Mouse (Mus musculus) kidney, postnatal 14 days (tissue): Measurements from ENCODE around the gene Kmt5a.
A peak's percentile ranks its signal among the peaks of the same experiment; 100 is the strongest.
"Not testable (repeated sequence)": the region's sequence is repeated elsewhere in the genome, so short reads cannot be mapped to it uniquely, and the experiment has no call there.

Experiments
- DNase-seq: peaks from one replicate; pipeline ENCODE4 v3.0.0; 2022; ENCODE audit warnings: mixed read lengths

Gene Kmt5a

GRCm38 (mm10) chr5:124446301-124446881 is 6.7 kb downstream of the Kmt5a start:
- DNase-seq: peak; percentile 76

GRCm38 (mm10) chr5:124449494-124449893 is 9.8 kb downstream of the Kmt5a start:
- DNase-seq: no peak

GRCm38 (mm10) chr5:124450051-124450450 is 10.3 kb downstream of the Kmt5a start:
- DNase-seq: no peak

GRCm38 (mm10) chr5:124450641-124451340 is 11.1 kb downstream of the Kmt5a start:
- DNase-seq: no peak

GRCm38 (mm10) chr5:124452494-124453228 is 12.9 kb downstream of the Kmt5a start:
- DNase-seq: peak; percentile 62

GRCm38 (mm10) chr5:124453339-124454081 is 13.8 kb downstream of the Kmt5a start:
- DNase-seq: peak; percentile 77

- peak; percentile 23 for DNase-seq
Observed at GRCm38 (mm10) chr5:124454082-124454419, 14.3 kb downstream of the Kmt5a start.

- no peak for DNase-seq
Observed at GRCm38 (mm10) chr5:124456762-124457161, 17.0 kb downstream of the Kmt5a start.

- DNase-seq: not testable (repeated sequence)
Observed at GRCm38 (mm10) chr5:124460922-124461321, 21.2 kb downstream of the Kmt5a start.

- no peak for DNase-seq
Observed at GRCm38 (mm10) chr5:124462297-124463025, 22.7 kb downstream of the Kmt5a start.

- no peak for DNase-seq
Observed at GRCm38 (mm10) chr5:124463462-124463861, 23.7 kb downstream of the Kmt5a start.

- no peak for DNase-seq
Observed at GRCm38 (mm10) chr5:124464905-124465304, 25.2 kb downstream of the Kmt5a start.

GRCm38 (mm10) chr5:124467766-124468165 is 28.0 kb downstream of the Kmt5a start:
- DNase-seq: no peak

GRCm38 (mm10) chr5:124468365-124468764 is 28.6 kb downstream of the Kmt5a start:
- no peak for DNase-seq

- DNase-seq: no peak
Observed at GRCm38 (mm10) chr5:124469486-124469885, 29.8 kb downstream of the Kmt5a start.

GRCm38 (mm10) chr5:124470591-124471171 is 31.0 kb downstream of the Kmt5a start:
- peak; percentile 50 for DNase-seq

GRCm38 (mm10) chr5:124478873-124479204 is 39.1 kb downstream of the Kmt5a start:
- no peak for DNase-seq

- no peak for DNase-seq
Observed at GRCm38 (mm10) chr5:124480119-124480518, 40.4 kb downstream of the Kmt5a start.

GRCm38 (mm10) chr5:124481714-124482113 is 42.0 kb downstream of the Kmt5a start:
- no peak for DNase-seq

GRCm38 (mm10) chr5:124482436-124482965 is 42.8 kb downstream of the Kmt5a start:
- peak; percentile 45 for DNase-seq

- peak; percentile 94 for DNase-seq
Observed at GRCm38 (mm10) chr5:124482966-124483654, 43.4 kb downstream of the Kmt5a start, which contains the start of gene Snrnp35. Snrnp35 (plus strand) TSS chr5:124483134.
